Mouse (Mus musculus) left cerebral cortex, adult 2 months (tissue): ENCODE data around the gene Cacnb4. TPM values are rescaled to one million over a fixed set of nuclear protein-coding genes. Genes with fewer than 3 reads are reported as not detected.
A peak's percentile ranks its signal among the peaks of the same experiment; 100 is the strongest.

Experiments
- DNase-seq, 2 experiments: peaks; one replicate each; pipeline ENCODE4 v3.0.0; 2021 to 2022; ENCODE audit warnings: low spot score in 2 of 2, mixed read lengths in 1 of 2; ENCODE audit errors: extremely low spot score in 1 of 2
- H3K27ac ChIP-seq: fragments of 200-600 bp; 2 replicates; pipeline ENCODE4 v1.8.1; 2022
- H3K4me3 ChIP-seq: fragments of 200-600 bp; 2 replicates; pipeline ENCODE4 v1.8.1; 2022
- CTCF ChIP-seq: fragments of 200-600 bp; IDR thresholded peaks from 2 replicates; pipeline ENCODE4 v1.8.1; 2022; ENCODE audit warnings: antibody characterized with exemption, mild to moderate bottlenecking, moderate library complexity
- intact Hi-C: fragments of 180-260 bp; cut with DNase I; formaldehyde crosslinking; loops from one replicate; pipeline ENCODE4 v1.15.1; 2025
- long read RNA-seq, 2 experiments: library from polyadenylated mRNA; stranded (forward); transcript quantifications; one replicate each; pipeline ENCODE4 v2.0.0; 2021; ENCODE audit warnings: borderline mapping rate in 2 of 2
- total RNA-seq, 2 experiments: library from RNA; stranded (reverse); gene quantifications; 2 replicates each; pipeline ENCODE4 v1.2.3; 2021

Gene Cacnb4
- total RNA-seq, result 100 to 1,000 TPM; 166 to 176 TPM
- long read RNA-seq, experiment 1, full-length matches to known transcripts, result 39 of 76 reads
- long read RNA-seq, experiment 1, partial matches to known transcripts, result 10 of 76 reads
- long read RNA-seq, experiment 1, other reads (novel, unspliced or antisense), result 27 of 76 reads
- long read RNA-seq, experiment 2, full-length matches to known transcripts, result 21 of 53 reads
- long read RNA-seq, experiment 2, partial matches to known transcripts, result 3 of 53 reads
- long read RNA-seq, experiment 2, other reads (novel, unspliced or antisense), result 29 of 53 reads

- peak; percentile 56 to 62 for DNase-seq
- TF ChIP-seq CTCF, result no peak
- intact Hi-C loops, result no loop called here
- H3K4me3 ChIP-seq, result peak within 1 kb of the TSS; percentile 80
- peak within 1 kb of the TSS; percentile 95 for H3K27ac ChIP-seq
Measured at GRCm38 (mm10) chr2:52676023-52676912, at the start of gene Cacnb4. TSS of gene Cacnb4 (minus strand) at chr2:52676831.

DNA sequence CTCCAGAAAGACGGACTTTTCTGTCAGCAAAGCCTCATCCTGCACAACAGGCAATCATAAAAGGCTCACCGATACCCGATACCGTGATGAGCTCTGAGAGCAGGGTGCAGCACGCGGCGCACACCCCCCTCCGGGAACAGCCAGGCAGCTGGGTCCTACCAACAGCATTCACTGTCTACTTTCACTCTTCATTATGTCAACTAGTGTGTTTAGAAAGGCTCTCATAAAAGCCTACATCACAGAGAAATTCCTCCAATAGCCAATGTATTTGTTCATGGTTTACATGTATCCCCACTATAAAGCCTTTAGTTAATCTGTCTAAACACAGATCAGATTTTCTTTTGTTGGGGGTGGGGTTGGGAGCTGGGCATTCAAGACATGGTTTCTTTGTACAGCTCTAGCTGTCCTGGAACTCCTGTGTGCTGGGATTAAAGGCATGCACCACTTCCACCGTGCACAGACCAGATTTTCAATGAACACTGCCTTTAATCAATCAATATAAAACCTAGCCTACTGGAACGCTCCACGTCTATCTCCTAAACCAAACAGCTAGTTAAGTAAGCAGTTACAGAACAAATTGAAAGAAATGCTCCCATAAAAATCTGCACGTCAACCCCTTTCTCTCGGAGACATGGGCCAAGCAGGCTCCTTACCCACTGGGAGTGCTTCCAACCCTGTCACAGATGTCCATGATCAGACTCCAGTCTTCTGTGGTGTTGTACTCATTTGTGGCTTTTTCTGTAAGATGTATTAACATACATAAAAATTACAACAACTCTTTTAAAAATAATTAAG, 43.8 kb upstream of the Cacnb4 start:
- intact Hi-C loops, result no loop called here
- Histone ChIP-seq H3K4me3 (no peak overlapping the region), H3K27ac (no peak overlapping the region)
- DNase-seq, result no peak
- no peak for TF ChIP-seq CTCF

DNA sequence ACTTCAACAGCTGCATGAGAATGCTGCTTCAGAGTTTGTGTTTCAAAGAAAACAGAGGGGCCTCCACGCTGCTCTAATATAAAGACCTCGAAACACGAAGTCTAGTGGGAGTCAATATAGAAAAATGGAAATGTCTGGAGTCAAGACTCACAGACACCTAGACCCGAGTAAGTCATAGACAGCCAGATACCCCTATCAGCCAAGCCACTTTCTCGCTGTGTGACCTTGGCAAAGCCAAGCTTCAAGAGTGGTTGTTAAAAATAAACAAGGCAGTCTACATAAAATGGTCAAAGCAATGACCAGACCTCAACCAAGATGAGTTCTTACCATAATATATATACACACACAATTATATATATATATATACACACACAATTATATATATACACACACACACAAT, 40.4 kb upstream of the Cacnb4 start:
- intact Hi-C loops, result loop anchor here (10.0 kb wide), 1 partner anchor 82 kb away; no protein-coding TSS in a partner anchor
- H3K4me3 ChIP-seq, result no peak overlapping the region
- no peak for DNase-seq
- H3K27ac ChIP-seq, result no peak overlapping the region
- no peak for TF ChIP-seq CTCF

DNA sequence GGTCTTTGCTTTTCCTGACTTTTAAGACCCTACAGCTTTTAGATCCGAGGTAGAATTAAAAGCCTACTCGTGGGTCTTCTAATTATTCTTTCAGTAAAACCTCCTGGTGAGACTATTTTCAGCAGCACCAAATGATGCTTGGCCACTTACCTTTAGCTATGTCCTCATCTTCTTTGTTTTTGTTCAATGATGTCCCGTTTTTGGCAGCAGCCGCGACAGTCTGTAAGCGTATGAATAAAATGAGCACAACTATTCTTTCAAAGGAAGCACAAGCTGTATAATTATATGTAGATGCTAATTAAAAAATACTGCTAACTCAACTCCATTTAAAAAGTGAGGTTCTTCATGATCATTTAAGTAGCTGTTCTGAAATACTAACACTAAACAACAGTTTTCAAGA, 38.9 kb upstream of the Cacnb4 start:
- DNase-seq, result no peak
- Histone ChIP-seq H3K27ac (peak overlapping the region; percentile 78), H3K4me3 (no peak overlapping the region)
- intact Hi-C loops, result loop anchor here (10.0 kb wide), 1 partner anchor 81 kb away; no protein-coding TSS in a partner anchor
- TF ChIP-seq CTCF, result no peak

DNA sequence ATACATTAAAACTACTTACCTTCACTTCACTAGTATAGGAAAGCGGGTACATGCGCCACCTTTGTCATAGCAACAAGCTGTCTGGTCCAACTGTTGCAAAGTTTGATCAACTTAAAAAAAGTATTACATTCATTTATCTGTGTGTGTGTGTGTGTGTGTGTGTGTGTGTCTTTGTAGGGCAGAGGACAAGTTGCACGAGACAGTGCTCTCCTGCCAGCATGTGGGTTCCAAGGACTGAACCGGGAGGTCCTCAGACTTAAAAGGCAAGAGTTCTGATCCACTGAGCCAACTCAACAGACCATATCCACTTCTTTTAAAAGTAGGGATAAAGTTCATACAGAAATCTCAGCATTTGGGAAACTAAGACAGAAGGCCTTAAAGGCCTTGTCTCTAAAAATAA, 37.5 kb upstream of the Cacnb4 start:
- TF ChIP-seq CTCF, result no peak
- intact Hi-C loops, result loop anchor here (10.0 kb wide), 1 partner anchor 79 kb away; no protein-coding TSS in a partner anchor
- no peak for DNase-seq
- peak overlapping the region; percentile 78 for H3K27ac ChIP-seq
- H3K4me3 ChIP-seq, result no peak overlapping the region

DNA sequence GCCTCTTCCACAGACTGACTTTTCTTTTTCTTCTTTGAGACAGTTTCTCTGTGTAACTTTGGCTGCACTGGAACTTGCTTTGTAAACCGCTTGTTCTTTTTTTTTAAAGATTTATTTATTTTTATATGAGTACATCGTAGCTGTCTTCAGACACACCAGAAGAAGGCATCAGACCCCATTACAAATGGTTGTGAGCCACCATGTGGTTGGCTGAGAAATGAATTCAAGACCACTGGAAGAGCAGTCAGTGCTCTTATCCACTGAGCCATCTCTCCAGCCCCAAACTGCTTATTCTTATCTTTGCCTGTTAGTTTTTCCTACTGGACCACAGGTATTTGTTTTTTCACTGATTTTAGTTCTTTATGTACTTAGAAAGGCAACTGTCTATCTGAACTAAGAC, 34.2 kb upstream of the Cacnb4 start:
- DNase-seq, result no peak
- no peak for TF ChIP-seq CTCF
- Histone ChIP-seq H3K4me3 (no peak overlapping the region), H3K27ac (no peak overlapping the region)
- intact Hi-C loops, result loop anchor here (10.0 kb wide), 1 partner anchor 76 kb away; no protein-coding TSS in a partner anchor

GRCm38 (mm10) chr2:52709417-52709816, 32.8 kb upstream of the Cacnb4 start:
- H3K4me3 ChIP-seq, result no peak overlapping the region
- no peak overlapping the region for H3K27ac ChIP-seq
- TF ChIP-seq CTCF, result no peak
- DNase-seq, result no peak
- intact Hi-C loops, result no loop called here

DNA sequence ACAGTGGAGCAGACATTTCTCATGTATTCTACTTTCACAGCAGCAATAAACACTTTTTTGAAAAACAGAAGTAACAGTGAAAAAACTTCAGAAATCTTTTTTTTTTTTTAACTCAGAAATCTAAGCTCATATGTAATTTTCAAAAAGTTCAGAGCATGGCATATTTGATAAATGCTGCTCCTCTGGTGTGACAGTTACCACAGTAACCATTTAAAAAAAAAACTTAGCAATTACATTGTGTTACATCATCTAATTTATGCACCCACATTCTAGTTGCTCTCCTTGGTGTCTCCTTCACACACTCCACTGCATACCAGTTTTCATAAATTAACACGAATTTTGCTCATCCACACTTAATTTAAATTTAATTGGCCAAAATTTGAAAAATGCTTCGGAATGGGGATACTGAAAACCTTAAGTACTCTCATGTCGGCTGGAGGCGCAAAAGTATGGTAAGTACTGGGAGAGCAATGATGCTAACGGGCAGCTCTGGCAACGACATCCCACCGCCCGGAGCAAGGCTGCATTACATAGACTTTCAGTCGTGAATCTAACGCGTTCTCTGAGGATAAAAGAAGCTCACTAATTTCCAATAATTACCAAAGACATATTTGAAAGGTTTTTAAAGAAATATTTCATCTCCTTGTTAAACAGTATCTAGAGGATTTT, 24.9 kb upstream of the Cacnb4 start:
- no peak overlapping the region for H3K4me3 ChIP-seq
- intact Hi-C loops, result no loop called here
- H3K27ac ChIP-seq, result no peak overlapping the region
- no peak for TF ChIP-seq CTCF
- DNase-seq, result no peak

DNA sequence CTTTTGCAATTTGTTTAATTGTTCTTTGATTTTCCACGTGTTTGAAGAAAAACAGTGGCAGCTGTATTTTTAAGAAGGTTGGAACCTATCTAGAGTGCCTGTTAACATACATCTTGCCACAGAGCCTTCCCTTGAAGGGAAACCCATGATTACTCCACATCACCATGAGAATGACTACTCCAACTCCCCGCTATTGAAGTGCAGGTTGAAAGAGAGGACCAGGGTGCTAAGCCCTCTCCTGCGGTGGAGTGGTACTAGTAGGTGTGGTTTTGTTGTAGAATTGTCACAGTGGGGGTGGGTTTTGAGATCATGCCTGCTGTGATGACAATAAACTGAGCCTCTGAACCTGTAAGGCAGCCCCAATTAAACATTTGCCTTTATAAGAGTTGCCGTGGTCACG, 23.7 kb upstream of the Cacnb4 start:
- H3K27ac ChIP-seq, result no peak overlapping the region
- DNase-seq, result no peak
- intact Hi-C loops, result no loop called here
- H3K4me3 ChIP-seq, result no peak overlapping the region
- TF ChIP-seq CTCF, result no peak

DNA sequence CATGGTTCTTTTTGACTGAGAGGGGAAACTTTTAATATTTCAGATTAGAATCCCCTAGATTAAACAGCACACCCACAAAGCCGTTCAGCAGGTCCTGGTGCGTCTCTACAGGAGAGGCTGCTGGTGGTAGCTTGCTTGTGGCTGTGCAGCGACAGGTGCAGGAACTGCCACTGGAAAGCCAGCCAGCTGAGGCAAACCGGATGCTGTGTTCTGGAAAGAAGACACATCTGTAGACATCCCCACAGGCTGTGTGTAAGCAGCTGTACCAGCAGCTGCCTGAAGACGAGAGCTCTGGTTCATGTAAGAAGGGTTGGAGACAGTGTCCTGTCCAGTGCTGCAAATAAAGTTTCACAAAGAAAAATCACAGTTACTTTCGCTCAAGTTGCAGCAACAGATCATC, 18.0 kb upstream of the Cacnb4 start:
- Histone ChIP-seq H3K4me3 (no peak overlapping the region), H3K27ac (no peak overlapping the region)
- intact Hi-C loops, result no loop called here
- TF ChIP-seq CTCF, result no peak
- DNase-seq, result no peak

DNA sequence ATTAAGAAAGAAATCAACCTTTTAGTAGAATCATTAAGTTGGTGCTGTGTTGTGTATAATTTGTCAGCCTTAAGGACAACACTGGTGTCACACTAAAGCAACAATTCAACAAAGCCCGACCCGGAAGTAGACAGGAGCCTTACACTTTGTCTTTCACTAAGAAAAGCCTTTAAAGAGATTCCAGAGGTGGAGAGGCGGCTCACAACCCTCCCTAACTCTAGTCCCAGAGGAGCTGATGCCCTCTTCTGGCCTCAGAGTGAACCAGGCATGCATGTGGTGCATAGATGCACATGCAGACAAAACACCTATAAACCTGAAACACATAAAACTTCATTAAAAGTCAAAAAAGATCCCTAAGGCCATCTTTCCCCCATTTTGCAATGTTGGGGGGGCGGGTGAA, 15.1 kb upstream of the Cacnb4 start:
- no peak for DNase-seq
- Histone ChIP-seq H3K4me3 (no peak overlapping the region), H3K27ac (no peak overlapping the region)
- intact Hi-C loops, result no loop called here
- peak; percentile 25 for TF ChIP-seq CTCF
